Mouse (Mus musculus): ENCODE results near the gene Dera. TPM values are rescaled to one million over a fixed set of nuclear protein-coding genes. Genes with fewer than 3 reads are reported as not detected.

Dera gene
- polyA plus RNA-seq, 1 experiment from 2014 or later = 87.3 TPM

DNA sequence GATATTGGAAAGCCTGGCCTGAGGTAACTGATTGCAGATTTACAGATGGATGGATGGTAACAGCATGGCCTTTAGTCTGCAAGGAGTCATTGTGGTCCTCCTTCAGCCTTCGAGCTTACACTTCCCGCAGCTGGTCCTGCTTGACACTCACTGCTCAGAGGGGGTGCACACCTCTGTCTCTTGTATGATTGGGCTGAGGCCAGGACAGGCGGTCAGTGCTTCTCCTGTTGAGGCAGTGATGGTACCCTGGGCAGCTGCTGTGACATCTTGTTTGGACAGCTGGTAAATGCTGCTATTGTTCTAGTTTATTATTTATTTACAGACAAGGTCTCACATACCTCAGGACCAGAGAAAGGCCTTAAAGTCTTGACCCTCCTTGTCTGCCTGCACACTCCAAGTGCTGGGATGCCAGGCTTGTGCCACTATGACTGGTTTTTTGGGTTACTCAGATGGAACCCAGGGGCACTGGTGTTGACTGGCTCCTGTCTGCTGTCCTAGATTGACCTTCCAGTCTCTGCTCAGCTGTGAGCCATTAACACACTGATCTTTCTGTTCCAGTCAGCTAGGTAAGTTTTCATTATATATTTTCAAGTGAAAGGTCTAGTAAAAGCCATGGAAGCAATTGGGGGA lies 17.4 kb downstream of the Dera start:
- no peak overlapping the region for H3K4me2 ChIP-seq
- DNase-seq (ENCODE audit: low spot score) = peak; percentile 7
- H3K4me3 ChIP-seq (ENCODE audit: low read depth, low read length) = no peak overlapping the region
- no peaks in the 10 kb centered on the region for H3K27me3 ChIP-seq (replicated peaks; ENCODE audit: control insufficient read depth, insufficient read depth, low read length)
- WGBS = 83% methylated on average over 3 of the region's 3 CpGs
- no peaks in the 10 kb centered on the region for H3K9me3 ChIP-seq (ENCODE audit: control insufficient read depth, low read length)
- no peaks in the 10 kb centered on the region for H3K36me3 ChIP-seq (ENCODE audit: control insufficient read depth, insufficient read depth, low read length)
- H3K27ac ChIP-seq (ENCODE audit: low read depth, low read length) = no peak overlapping the region
- no peaks in the 10 kb centered on the region for H3K4me1 ChIP-seq (replicated peaks; ENCODE audit: control insufficient read depth, insufficient read depth, low read length)
- no peak overlapping the region for H3K9ac ChIP-seq (ENCODE audit: low read depth, low read length)
- no peak for ATAC-seq (replicated peaks; ENCODE audit: low FRiP score)

DNA sequence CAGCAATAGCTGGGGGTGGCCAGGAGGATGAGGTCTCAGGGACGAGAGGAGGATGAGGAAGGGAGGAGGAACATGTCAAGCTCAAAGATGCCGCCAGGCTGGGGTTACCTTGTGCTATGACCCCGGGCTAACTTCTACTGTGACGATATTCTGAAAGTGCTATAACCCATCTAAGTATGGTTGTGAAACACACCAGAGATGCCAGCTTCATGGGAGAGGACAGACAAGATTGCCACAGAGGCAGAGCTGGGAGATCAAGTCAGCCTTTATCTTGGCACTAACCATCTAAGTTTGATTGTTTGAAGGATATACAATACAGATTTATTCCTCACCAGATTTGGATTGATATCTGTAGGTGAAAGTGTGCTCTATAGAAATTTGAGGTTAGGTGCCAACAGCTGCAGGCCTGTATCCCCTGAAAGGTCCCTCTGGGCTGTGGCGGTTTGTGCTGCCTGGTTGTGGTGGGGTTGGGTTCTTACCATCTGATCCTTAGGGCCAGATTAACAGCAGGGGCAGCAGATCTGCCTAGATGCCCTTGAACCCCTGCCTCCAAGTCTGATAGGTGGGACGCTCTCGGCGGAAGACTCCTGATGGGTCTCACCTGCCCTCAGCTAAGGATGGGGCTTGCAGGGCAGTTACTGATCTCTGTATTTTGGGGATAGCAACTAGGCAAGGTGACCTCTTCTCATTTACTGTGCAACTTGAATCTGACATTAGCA lies 18.7 kb downstream of the Dera start:
- no peak overlapping the region for H3K27ac ChIP-seq (ENCODE audit: low read depth, low read length)
- H3K9ac ChIP-seq (ENCODE audit: low read depth, low read length) = no peak overlapping the region
- DNase-seq (ENCODE audit: low spot score) = no peak
- H3K4me2 ChIP-seq = no peak overlapping the region
- H3K27me3 ChIP-seq (replicated peaks; ENCODE audit: control insufficient read depth, insufficient read depth, low read length) = no peaks in the 10 kb centered on the region
- no peaks in the 10 kb centered on the region for H3K4me1 ChIP-seq (replicated peaks; ENCODE audit: control insufficient read depth, insufficient read depth, low read length)
- no peaks in the 10 kb centered on the region for H3K9me3 ChIP-seq (ENCODE audit: control insufficient read depth, low read length)
- no peak overlapping the region for H3K4me3 ChIP-seq (ENCODE audit: low read depth, low read length)
- no peaks in the 10 kb centered on the region for H3K36me3 ChIP-seq (ENCODE audit: control insufficient read depth, insufficient read depth, low read length)
- WGBS = 88% methylated on average over 8 of the region's 8 CpGs
- no peak for ATAC-seq (replicated peaks; ENCODE audit: low FRiP score)

DNA sequence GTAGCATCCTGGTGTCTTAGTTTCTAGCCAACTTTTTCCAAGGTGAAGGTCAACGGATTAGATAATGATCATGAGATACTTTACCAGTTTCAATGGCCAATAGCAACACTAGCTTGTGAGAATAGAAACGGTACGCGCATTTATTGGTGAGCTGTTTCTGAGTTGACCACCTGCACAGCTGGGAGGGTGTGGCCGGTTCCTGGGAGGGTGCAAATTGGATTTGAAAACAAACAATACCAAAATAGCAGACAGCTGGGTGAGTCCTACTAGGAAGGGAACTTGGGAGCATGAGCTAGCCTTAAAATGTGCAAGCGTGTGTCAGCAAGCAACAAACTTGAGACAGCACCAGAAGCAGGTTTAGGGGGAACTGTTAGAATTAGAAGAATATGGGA lies 19.3 kb downstream of the Dera start:
- H3K4me3 ChIP-seq (ENCODE audit: low read depth, low read length) = no peak overlapping the region
- DNase-seq (ENCODE audit: low spot score) = peak; percentile 29

DNA sequence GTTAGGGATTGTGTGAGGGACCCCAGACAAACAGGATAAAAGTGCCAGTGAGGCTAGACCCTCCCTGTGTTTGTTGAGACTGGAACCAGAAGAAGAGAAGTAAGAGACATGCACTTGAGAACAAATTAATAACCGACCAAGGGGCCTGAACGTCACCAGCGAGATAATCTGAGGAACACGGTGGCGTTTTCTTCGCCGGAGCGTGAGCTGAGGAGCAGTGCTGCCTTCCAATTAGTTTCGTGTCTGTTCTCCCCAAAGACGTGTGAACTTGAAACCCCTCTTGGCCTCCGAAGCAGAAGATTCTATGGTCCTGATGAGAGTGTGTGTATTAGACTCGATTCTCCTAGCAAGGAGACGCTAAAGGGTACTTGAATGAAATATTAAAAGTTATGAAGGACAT lies 19.8 kb downstream of the Dera start:
- no peaks in the 10 kb centered on the region for H3K4me1 ChIP-seq (replicated peaks; ENCODE audit: control insufficient read depth, insufficient read depth, low read length)
- no peaks in the 10 kb centered on the region for H3K27me3 ChIP-seq (replicated peaks; ENCODE audit: control insufficient read depth, insufficient read depth, low read length)
- no peaks in the 10 kb centered on the region for H3K9me3 ChIP-seq (ENCODE audit: control insufficient read depth, low read length)
- 91% methylated on average over 13 of the region's 13 CpGs for WGBS
- no peak for ATAC-seq (replicated peaks; ENCODE audit: low FRiP score)
- H3K36me3 ChIP-seq (ENCODE audit: control insufficient read depth, insufficient read depth, low read length) = no peaks in the 10 kb centered on the region
- no peak for DNase-seq (ENCODE audit: low spot score)
- H3K4me2 ChIP-seq = no peak overlapping the region
- H3K4me3 ChIP-seq (ENCODE audit: low read depth, low read length) = no peak overlapping the region
- H3K27ac ChIP-seq (ENCODE audit: low read depth, low read length) = no peak overlapping the region
- H3K9ac ChIP-seq (ENCODE audit: low read depth, low read length) = no peak overlapping the region

More for the DNA sequence above, 19.3 kb downstream of the Dera start:
- no peak overlapping the region for H3K4me2 ChIP-seq
- ATAC-seq (replicated peaks; ENCODE audit: low FRiP score) = no peak
- no peak overlapping the region for H3K9ac ChIP-seq (ENCODE audit: low read depth, low read length)
- H3K36me3 ChIP-seq (ENCODE audit: control insufficient read depth, insufficient read depth, low read length) = no peaks in the 10 kb centered on the region
- H3K27me3 ChIP-seq (replicated peaks; ENCODE audit: control insufficient read depth, insufficient read depth, low read length) = no peaks in the 10 kb centered on the region
- WGBS = 89% methylated on average over 6 of the region's 6 CpGs
- no peaks in the 10 kb centered on the region for H3K4me1 ChIP-seq (replicated peaks; ENCODE audit: control insufficient read depth, insufficient read depth, low read length)
- no peaks in the 10 kb centered on the region for H3K9me3 ChIP-seq (ENCODE audit: control insufficient read depth, low read length)
- no peak overlapping the region for H3K27ac ChIP-seq (ENCODE audit: low read depth, low read length)

DNA sequence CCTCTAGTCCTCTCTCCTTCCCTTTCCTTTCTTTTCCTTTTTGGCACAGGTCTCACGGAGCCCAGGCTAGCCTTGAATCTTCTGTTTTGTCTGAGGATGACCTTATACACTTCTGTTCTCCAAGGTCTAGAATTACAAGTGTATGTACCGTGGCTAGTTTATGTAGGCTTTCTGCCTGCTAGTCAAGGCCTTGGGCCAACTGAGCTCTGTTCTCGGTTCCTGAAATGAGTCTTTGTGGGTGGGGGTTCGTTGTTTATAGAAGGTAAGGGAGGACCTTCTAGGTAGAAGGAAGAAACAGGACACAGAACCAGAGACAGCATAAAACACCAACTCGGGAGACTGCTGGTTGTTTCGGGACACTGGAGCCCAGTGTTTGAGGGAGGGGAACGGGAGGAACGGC lies 20.8 kb downstream of the Dera start:
- Histone ChIP-seq H3K4me2 (no peak overlapping the region), H3K4me1 (replicated peaks; ENCODE audit: control insufficient read depth, insufficient read depth, low read length) (no peaks in the 10 kb centered on the region), H3K4me3 (ENCODE audit: low read depth, low read length) (no peak overlapping the region), H3K27me3 (replicated peaks; ENCODE audit: control insufficient read depth, insufficient read depth, low read length) (no peaks in the 10 kb centered on the region), H3K9me3 (ENCODE audit: control insufficient read depth, low read length) (no peaks in the 10 kb centered on the region), H3K9ac (ENCODE audit: low read depth, low read length) (no peak overlapping the region), H3K27ac (ENCODE audit: low read depth, low read length) (no peak overlapping the region), H3K36me3 (ENCODE audit: control insufficient read depth, insufficient read depth, low read length) (no peaks in the 10 kb centered on the region)
- 89% methylated on average over 8 of the region's 8 CpGs for WGBS
- ATAC-seq (replicated peaks; ENCODE audit: low FRiP score) = no peak
- DNase-seq (ENCODE audit: low spot score) = no peak

DNA sequence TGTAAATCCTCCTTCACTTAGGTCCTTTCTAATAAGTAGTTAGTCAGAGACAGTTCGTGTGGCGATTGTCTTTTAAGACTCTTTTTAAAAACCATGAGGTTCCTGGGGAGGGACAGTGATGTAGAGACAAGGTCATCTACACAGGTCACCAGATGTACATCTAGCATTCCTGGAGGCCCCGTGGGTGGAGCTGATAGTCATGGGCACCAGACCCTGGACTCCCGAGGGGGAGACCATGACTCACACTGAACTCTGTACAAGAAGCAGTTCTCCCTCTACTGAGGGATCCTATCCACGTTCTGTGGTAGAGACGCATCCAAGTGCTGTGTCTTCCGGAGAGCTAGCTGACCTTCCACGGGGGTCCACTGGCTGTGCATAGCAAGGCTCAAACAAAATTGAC lies 22.6 kb downstream of the Dera start:
- no peaks in the 10 kb centered on the region for H3K4me1 ChIP-seq (replicated peaks; ENCODE audit: control insufficient read depth, insufficient read depth, low read length)
- H3K4me2 ChIP-seq = no peak overlapping the region
- H3K27me3 ChIP-seq (replicated peaks; ENCODE audit: control insufficient read depth, insufficient read depth, low read length) = no peaks in the 10 kb centered on the region
- DNase-seq (ENCODE audit: low spot score) = no peak
- no peak for ATAC-seq (replicated peaks; ENCODE audit: low FRiP score)
- H3K9me3 ChIP-seq (ENCODE audit: control insufficient read depth, low read length) = no peaks in the 10 kb centered on the region
- H3K4me3 ChIP-seq (ENCODE audit: low read depth, low read length) = no peak overlapping the region
- WGBS = 76% methylated on average over 8 of the region's 8 CpGs
- no peak overlapping the region for H3K27ac ChIP-seq (ENCODE audit: low read depth, low read length)
- H3K9ac ChIP-seq (ENCODE audit: low read depth, low read length) = no peak overlapping the region
- no peaks in the 10 kb centered on the region for H3K36me3 ChIP-seq (ENCODE audit: control insufficient read depth, insufficient read depth, low read length)

DNA sequence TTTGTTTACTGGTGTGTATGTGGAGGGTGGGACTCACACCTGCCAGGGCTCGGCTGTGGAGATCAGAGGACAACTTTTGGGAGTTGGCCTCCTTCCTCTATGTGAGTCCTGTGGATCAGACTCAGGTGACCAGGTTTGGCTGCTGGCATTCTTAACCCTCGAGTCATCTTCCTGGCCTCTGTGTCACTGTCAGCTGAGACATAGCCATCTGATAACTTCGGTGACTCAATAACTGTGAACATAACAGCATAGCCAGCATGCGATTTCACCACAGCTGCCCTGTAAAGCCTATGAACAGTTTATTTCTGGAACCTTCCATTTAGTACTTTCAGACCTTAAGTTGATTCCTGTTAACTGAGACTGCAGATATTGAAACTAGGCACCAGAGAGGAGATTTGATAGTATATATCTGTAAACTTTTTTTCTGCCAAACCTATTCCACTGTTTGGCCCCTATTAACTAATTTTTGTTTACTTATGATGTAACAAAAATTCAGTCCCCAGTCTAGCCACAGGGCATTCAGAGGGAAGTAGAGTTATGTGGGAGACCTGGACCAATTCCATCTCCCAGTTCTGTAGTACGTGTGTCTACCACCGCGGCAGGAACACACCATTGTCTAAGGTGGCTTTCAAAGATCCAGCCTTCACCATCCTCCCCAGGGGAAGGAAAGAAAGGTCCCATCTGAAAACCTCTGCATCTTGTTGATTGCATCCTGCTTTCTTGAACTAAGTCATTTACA lies 29.7 kb downstream of the Dera start:
- ATAC-seq (replicated peaks; ENCODE audit: low FRiP score) (no peak), DNase-seq (ENCODE audit: low spot score) (no peak)
- H3K4me3 ChIP-seq (ENCODE audit: low read depth, low read length) = no peak overlapping the region
- no peaks in the 10 kb centered on the region for H3K9me3 ChIP-seq (ENCODE audit: control insufficient read depth, low read length)
- H3K9ac ChIP-seq (ENCODE audit: low read depth, low read length) = no peak overlapping the region
- no peaks in the 10 kb centered on the region for H3K4me1 ChIP-seq (replicated peaks; ENCODE audit: control insufficient read depth, insufficient read depth, low read length)
- 89% methylated on average over 7 of the region's 7 CpGs for WGBS
- H3K27me3 ChIP-seq (replicated peaks; ENCODE audit: control insufficient read depth, insufficient read depth, low read length) = no peaks in the 10 kb centered on the region
- H3K4me2 ChIP-seq = no peak overlapping the region
- H3K27ac ChIP-seq (ENCODE audit: low read depth, low read length) = no peak overlapping the region
- H3K36me3 ChIP-seq (ENCODE audit: control insufficient read depth, insufficient read depth, low read length) = no peaks in the 10 kb centered on the region

DNA sequence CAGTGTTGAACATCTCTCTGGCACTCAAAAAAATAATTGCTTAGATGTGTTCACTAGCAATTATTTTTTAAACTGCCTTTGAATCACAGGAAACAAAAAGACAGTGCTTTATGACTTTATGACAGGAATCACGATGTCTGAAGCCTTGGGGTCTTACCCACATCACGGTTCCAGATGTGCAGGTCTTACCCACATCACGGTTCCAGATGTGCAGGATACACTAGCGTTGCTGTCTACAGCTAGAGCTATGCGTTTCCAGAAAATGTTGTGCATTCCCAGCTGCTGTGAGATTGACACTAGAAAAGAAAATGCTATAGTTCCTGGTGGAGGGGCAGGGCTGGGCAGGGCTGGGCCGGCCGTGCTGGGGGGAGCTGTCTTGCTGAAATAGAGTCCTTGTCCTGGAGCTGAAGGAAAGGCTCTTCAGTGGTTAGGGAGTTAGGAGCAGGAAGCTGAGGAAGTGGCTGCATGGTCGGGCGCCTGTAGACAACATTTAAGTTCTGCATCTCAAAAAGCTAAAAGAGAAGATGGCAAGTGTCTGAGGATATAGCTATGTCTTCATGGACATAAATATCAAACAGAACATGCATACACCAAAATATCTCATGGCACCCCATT lies 34.7 kb downstream of the Dera start:
- Histone ChIP-seq H3K4me2 (no peak overlapping the region), H3K9ac (ENCODE audit: low read depth, low read length) (no peak overlapping the region), H3K4me1 (replicated peaks; ENCODE audit: control insufficient read depth, insufficient read depth, low read length) (peaks cover 2% of the 10 kb centered on the region; the same call in 1 of the 2 replicates), H3K36me3 (ENCODE audit: control insufficient read depth, insufficient read depth, low read length) (no peaks in the 10 kb centered on the region), H3K27ac (ENCODE audit: low read depth, low read length) (no peak overlapping the region), H3K4me3 (ENCODE audit: low read depth, low read length) (no peak overlapping the region), H3K27me3 (replicated peaks; ENCODE audit: control insufficient read depth, insufficient read depth, low read length) (no peaks in the 10 kb centered on the region), H3K9me3 (ENCODE audit: control insufficient read depth, low read length) (no peaks in the 10 kb centered on the region)
- WGBS = 71% methylated on average over 9 of the region's 9 CpGs
- ATAC-seq (replicated peaks; ENCODE audit: low FRiP score) (no peak), DNase-seq (ENCODE audit: low spot score) (no peak)

All from liver, embryonic 11.5 days (tissue).